Mouse (Mus musculus) kidney, adult 2 months (tissue): ENCODE measurements around the gene Tiam1. TPM values are rescaled to one million over a fixed set of nuclear protein-coding genes. Genes with fewer than 3 reads are reported as not detected.

Experiments
- DNase-seq: peaks from one replicate; pipeline ENCODE4 v3.0.0; 2021
- H3K27ac ChIP-seq: fragments of 200-500 bp; 2 replicates; pipeline ENCODE4 v1.5.1; 2012; ENCODE audit warnings: low read depth, low read length, control low read depth, inconsistent platforms; ENCODE audit not compliant: insufficient read depth
- H3K27me3 ChIP-seq: fragments of 200-500 bp; replicated peaks from 2 replicates; pipeline ENCODE4 v1.6.1; 2012; ENCODE audit warnings: mild to moderate bottlenecking, moderate library complexity, low read length, inconsistent platforms; ENCODE audit not compliant: control insufficient read depth, insufficient read depth
- H3K36me3 ChIP-seq: fragments of 200-500 bp; 2 replicates; pipeline ENCODE4 v1.6.1; 2012; ENCODE audit warnings: mild to moderate bottlenecking, moderate library complexity, low read length, inconsistent platforms; ENCODE audit not compliant: control insufficient read depth, insufficient read depth
- H3K4me1 ChIP-seq: fragments of 200-500 bp; 2 replicates; pipeline ENCODE4 v1.6.1; 2011; ENCODE audit warnings: low read length; ENCODE audit not compliant: control insufficient read depth, insufficient read depth
- H3K4me3 ChIP-seq: fragments of 200-500 bp; 2 replicates; pipeline ENCODE4 v1.5.1; 2011; ENCODE audit warnings: mild to moderate bottlenecking, low read depth, low read length, control low read depth; ENCODE audit not compliant: insufficient read depth
- CTCF ChIP-seq: fragments of 200-500 bp; conservative IDR thresholded peaks from 2 replicates; pipeline ENCODE4 v1.5.1; 2011; ENCODE audit warnings: low read depth, mild to moderate bottlenecking, control low read depth, low read length, moderate library complexity, mixed read lengths; ENCODE audit not compliant: insufficient read depth, insufficient read length
- POLR2A ChIP-seq: fragments of 200-500 bp; IDR thresholded peaks from one replicate; pipeline ENCODE4 v1.6.1; 2011; ENCODE audit warnings: low read depth, low read length, control low read depth
- WGBS: fragments of 180-500 bp; shearing (Covaris S2); methylation state at CpG from one replicate; pipeline ENCODE4 v1.1.7; 2018; 5-methylcytosine and 5-hydroxymethylcytosine counted together
- polyA plus RNA-seq: library from polyadenylated mRNA; depleted of rRNA; stranded (reverse); fragments of >200 nt; gene quantifications from 2 replicates; pipeline ENCODE4 v1.2.3, GENCODE M21; 2012

The Tiam1 gene
- polyA plus RNA-seq, 1 experiment: 4.0 TPM

DNA sequence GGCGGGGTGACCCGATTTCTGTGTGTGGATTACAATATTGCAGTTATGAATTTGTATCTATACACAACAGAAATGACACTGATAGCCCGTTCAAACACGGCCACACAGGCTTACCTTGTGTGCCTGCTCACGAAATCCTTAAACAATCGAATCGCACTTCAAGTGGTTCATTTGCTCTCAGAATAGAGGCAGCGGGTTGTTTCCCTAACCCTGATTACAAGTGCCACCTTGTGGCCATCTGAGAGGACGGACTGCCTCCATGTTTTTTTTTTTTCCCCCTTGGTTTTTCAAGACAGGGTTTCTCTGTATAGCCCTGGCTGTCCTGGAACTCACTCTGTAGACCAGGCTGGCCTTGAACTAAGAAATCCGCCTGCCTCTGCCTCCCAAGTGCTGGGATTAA lies 312.4 kb downstream of the Tiam1 start:
- 40% methylated on average over 10 of the region's 10 CpGs for WGBS
- H3K4me1 ChIP-seq: no peaks in the 10 kb centered on the region
- peak; percentile 67 for DNase-seq
- no peaks in the 10 kb centered on the region for H3K27me3 ChIP-seq
- H3K4me3 ChIP-seq: no peak overlapping the region
- TF ChIP-seq POLR2A: no peak
- peak; percentile 50 for TF ChIP-seq CTCF
- no peak overlapping the region for H3K27ac ChIP-seq
- no peaks in the 10 kb centered on the region for H3K36me3 ChIP-seq

DNA sequence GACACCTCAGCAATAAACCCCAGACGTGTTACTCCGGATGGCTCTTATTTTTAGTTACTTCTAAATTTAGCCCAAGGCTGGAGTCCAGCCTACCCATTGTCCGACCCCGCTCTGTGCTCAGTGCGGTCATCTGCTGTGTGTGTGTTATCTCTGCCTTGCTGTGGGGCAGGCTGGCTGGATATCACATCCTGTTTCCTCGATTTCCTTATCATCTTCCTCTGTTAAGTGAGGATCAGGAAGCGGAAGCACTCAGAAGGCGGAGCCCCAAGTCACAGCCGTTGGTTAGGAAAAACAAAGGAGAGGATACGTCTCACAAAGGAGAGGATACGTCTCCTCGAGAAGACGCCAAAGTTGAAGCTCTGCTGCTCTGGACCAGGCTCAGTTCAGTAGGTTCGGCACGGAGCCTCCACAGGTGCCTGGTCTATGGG lies 313.3 kb downstream of the Tiam1 start:
- no peaks in the 10 kb centered on the region for H3K27me3 ChIP-seq
- TF ChIP-seq CTCF (no peak), POLR2A (no peak)
- H3K4me1 ChIP-seq: no peaks in the 10 kb centered on the region
- no peaks in the 10 kb centered on the region for H3K36me3 ChIP-seq
- WGBS: 67% methylated on average over 15 of the region's 15 CpGs
- peak overlapping the region; percentile 63 for H3K27ac ChIP-seq
- H3K4me3 ChIP-seq: no peak overlapping the region
- peak; percentile 79 for DNase-seq

DNA sequence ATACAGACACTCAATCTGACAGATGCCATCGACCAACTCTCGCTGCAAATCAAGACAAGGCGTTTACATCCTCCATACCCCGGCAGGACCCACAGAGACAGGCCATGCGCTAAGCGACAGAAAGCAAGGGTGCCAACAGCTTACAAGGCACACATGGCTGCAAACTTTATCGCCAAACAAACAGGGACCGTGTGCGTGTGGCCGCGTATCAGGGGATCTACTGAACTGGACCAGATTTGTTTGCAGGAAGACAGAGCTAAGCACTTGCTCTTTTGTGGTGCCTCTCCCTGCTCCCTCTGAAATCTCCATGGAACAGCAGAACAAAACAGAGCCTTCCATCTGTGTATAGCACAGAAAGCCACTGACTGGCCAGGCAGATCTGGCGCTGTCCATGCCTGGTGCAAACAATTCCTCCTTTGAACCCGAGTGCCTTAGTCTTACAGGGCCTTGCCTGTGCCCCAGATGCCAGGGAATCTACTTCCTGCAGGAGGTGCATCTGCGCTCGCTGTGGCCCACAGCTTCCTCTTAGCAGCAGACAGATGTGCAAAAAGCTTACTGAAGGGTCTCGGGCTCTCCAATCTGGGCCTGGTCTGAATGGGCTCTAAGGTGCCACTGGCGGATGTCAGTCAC lies 316.0 kb downstream of the Tiam1 start:
- 84% methylated on average over 17 of the region's 17 CpGs for WGBS
- Histone ChIP-seq H3K4me1 (no peaks in the 10 kb centered on the region), H3K36me3 (no peaks in the 10 kb centered on the region), H3K27ac (no peak overlapping the region), H3K27me3 (no peaks in the 10 kb centered on the region), H3K4me3 (no peak overlapping the region)
- TF ChIP-seq POLR2A (no peak), CTCF (no peak)
- no peak for DNase-seq

DNA sequence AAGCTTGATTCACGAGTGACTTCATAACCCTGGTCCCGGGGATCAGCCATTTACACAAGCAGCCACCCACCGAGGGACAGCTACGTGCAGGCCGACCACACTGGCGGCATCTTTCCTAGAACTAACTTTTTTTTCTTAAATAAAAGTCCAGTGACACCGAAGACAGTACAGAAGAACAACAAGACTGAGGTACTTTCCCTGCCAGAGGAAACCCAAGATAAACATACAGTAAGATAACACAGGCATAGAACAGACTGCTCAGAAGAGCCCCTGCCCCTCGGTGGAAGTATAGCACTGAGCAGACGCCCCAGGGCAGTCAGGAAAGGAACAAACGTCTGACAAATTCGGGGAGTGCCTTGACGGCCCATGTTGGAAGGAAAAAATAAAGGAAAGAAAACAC lies 317.7 kb downstream of the Tiam1 start:
- H3K27me3 ChIP-seq: no peaks in the 10 kb centered on the region
- H3K36me3 ChIP-seq: no peaks in the 10 kb centered on the region
- WGBS: 64% methylated on average over 12 of the region's 12 CpGs
- no peak overlapping the region for H3K4me3 ChIP-seq
- H3K4me1 ChIP-seq: no peaks in the 10 kb centered on the region
- no peak overlapping the region for H3K27ac ChIP-seq
- DNase-seq: no peak
- TF ChIP-seq POLR2A (no peak), CTCF (no peak)

DNA sequence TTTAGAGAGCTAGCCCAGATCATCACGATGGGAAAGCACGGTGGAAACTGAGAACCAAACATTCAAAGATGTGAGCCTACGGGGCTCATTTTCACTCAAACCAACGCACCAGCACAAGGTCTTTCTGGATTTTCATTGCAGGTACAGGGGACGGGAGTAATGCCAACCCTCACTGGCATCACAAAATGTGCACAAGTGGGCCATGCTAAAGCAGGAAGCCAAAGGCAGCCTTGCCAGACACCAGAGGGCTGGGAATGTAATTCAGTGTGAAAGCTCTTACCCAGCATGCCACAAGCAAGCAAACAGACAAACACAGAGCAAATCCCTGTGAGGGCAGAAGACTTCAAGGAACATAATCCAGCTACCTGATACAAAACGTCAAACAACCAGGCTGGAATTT lies 320.7 kb downstream of the Tiam1 start:
- H3K4me3 ChIP-seq: no peak overlapping the region
- TF ChIP-seq POLR2A (no peak), CTCF (no peak)
- no peaks in the 10 kb centered on the region for H3K27me3 ChIP-seq
- no peak overlapping the region for H3K27ac ChIP-seq
- H3K36me3 ChIP-seq: no peaks in the 10 kb centered on the region
- no peaks in the 10 kb centered on the region for H3K4me1 ChIP-seq
- no peak for DNase-seq
- WGBS: 87% methylated on average over 6 of the region's 6 CpGs

DNA sequence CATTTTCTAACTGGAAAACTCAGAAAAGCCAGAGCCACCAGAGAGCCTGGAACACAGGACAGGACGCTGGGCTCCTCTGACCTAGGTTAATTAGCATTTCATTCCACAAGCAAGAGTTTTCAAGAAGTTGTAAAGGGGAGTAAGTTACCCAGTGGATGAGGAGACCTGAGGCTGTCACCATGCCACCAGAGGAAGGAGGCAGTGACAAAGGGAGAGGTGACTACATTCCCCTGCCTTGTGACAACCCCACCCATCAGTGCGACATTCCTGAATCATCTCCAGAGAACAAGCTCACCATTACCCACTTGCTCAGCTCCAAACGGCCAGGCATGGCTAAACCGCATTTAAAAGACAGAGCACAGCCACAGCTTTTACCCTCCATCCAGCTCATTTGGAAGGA lies 324.9 kb downstream of the Tiam1 start:
- WGBS: 57% methylated on average over 4 of the region's 4 CpGs
- Histone ChIP-seq H3K36me3 (no peaks in the 10 kb centered on the region), H3K4me3 (no peak overlapping the region), H3K27me3 (no peaks in the 10 kb centered on the region), H3K27ac (no peak overlapping the region), H3K4me1 (no peaks in the 10 kb centered on the region)
- no peak for DNase-seq
- TF ChIP-seq POLR2A (no peak), CTCF (no peak)

DNA sequence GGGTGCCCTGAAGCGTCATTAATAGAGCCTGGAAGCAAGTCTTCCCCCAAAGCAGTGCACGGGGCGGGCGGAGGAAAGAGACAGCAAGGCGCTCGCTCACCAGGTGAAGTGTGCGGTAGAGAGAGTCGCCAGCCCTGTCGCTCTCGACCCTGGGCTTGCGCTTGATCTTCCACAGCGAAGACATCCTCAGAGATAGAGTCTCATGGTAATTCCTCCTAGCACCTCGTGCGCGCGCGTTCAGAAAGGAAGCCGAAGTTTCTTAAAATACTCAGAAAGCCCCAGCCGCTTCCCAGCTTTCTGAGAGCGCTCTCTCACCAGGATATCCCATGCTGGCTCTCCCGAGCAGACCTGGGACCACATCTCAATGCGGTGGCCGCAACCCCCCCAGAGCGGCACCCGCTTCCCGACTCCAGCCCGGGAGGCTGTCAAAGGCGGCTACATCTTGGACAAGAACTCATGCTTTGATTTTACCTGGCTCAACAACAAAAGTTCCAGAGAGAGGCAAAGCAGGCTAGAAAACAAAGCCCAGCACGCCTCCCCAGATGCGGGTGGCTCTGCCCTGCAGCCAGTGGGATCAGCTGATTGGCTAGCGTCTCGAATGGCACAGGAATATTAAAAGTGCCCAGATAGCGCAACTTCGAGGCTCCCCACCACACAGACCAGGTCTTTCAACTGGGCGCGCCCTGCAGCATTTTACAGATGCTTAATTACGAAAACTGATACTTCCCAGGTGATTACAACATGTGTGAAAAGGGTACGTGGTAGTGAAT lies 325.5 kb downstream of the Tiam1 start:
- Histone ChIP-seq H3K27me3 (no peaks in the 10 kb centered on the region), H3K4me1 (no peaks in the 10 kb centered on the region), H3K36me3 (no peaks in the 10 kb centered on the region), H3K4me3 (peak overlapping the region; percentile 21; the same call in 1 of the 2 replicates), H3K27ac (no peak overlapping the region)
- no peak for TF ChIP-seq CTCF
- no peak for TF ChIP-seq POLR2A
- 12% methylated on average over 38 of the region's 38 CpGs for WGBS
- no peak for DNase-seq
